Mouse (Mus musculus) embryonic facial prominence, embryonic 12.5 days (tissue): Measurements from ENCODE around the gene Tmem203. TPM values are rescaled to one million over a fixed set of nuclear protein-coding genes. Genes with fewer than 3 reads are reported as not detected.
"Not testable (repeated sequence)": the region's sequence is repeated elsewhere in the genome, so short reads cannot be mapped to it uniquely, and the experiment has no call there.

Source experiments
- ATAC-seq: fragments of 200-750 bp; cut with Nextera tagmentation; 2 replicates; pipeline ENCODE4 v1.8.0; 2017; ENCODE audit not compliant: insufficient number of reproducible peaks, insufficient read depth, low FRiP score, low TSS enrichment
- H3K27ac ChIP-seq: fragments of 300-500 bp; sonication (generic); 2 replicates; pipeline ENCODE4 v1.5.1; 2016; ENCODE audit warnings: mild to moderate bottlenecking
- H3K27me3 ChIP-seq: fragments of 300-500 bp; sonication (generic); 2 replicates; pipeline ENCODE4 v1.6.1; 2016; ENCODE audit warnings: mild to moderate bottlenecking, moderate library complexity
- H3K36me3 ChIP-seq: fragments of 300-500 bp; sonication (generic); 2 replicates; pipeline ENCODE4 v1.6.1; 2016; ENCODE audit warnings: mild to moderate bottlenecking
- H3K4me1 ChIP-seq: fragments of 300-500 bp; sonication (generic); 2 replicates; pipeline ENCODE4 v1.6.1; 2016
- H3K4me2 ChIP-seq: fragments of 300-500 bp; sonication (generic); replicated peaks from 2 replicates; pipeline ENCODE4 v1.6.1; 2016; ENCODE audit warnings: mild to moderate bottlenecking, moderate library complexity
- H3K4me3 ChIP-seq: fragments of 300-500 bp; sonication (generic); 2 replicates; pipeline ENCODE4 v1.5.1; 2016; ENCODE audit warnings: mild to moderate bottlenecking
- H3K9ac ChIP-seq: fragments of 300-500 bp; sonication (generic); 2 replicates; pipeline ENCODE4 v1.6.1; 2016; ENCODE audit warnings: mild to moderate bottlenecking, moderate library complexity
- H3K9me3 ChIP-seq: fragments of 300-500 bp; sonication (generic); 2 replicates; pipeline ENCODE4 v1.6.1; 2016; ENCODE audit warnings: mild to moderate bottlenecking, moderate library complexity
- WGBS: fragments of 180-500 bp; shearing (Covaris S2); methylation state at CpG from one replicate; pipeline ENCODE4 v1.1.7; 2016; 5-methylcytosine and 5-hydroxymethylcytosine counted together
- polyA plus RNA-seq: library from polyadenylated mRNA; unstranded; fragments of >200 nt; fragmentation: Nextera tagmentation; extraction: Ambion mirVana; gene quantifications from 2 replicates; pipeline ENCODE4 v1.2.1, GENCODE M21; 2016

Tmem203 gene
- polyA plus RNA-seq, 1 experiment from 2014 or later = 21.6 TPM

DNA sequence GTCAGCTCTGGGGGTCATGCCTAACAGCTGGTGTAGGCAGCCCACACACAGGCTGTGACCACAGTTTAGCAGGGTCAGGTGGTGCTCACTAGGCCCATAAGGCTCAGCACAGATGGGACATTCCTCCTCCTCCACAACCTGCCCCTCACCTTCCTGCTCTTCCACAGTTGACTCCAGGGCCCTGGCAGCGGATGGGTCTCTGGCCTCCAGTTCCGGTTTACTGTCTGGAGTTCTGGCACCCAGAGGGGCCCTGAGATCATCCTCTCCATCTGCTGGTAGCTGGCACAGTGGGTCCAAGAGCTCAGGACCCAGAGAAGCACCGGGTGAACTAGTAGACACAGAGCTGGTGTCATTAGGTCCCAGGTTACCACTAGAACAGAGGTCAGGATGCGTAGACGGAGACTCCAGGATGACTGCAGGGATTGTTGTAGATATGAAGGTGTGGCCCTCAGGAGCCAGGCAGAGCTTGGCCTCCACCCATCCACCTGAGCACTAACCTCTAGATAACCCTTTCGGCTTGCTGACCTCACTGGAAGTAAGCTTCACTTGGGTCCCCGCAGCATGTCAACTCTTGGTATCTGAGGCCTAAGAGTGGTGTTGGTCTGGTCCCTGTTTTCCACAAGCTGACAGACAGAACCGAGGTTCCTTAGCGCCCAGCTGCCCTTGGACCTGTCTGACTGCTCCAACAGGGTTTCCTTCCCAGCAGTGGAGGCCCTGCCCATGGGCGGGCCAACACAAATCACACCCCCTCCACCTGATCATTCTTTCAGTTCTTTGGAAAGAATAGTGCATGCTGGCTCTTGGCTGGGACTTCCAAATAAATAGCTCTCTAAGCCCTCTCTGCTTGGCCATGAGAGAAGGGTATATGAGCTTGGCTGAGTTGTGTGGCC lies 8.8 kb upstream of the Tmem203 start, which contains the start of gene AL732309.1:
Gene AL732309.1 (minus strand): TSS at position 681 of the 890 bp plus-strand sequence.
- no peaks in the 10 kb centered on the region for H3K9me3 ChIP-seq
- no peak within 1 kb of the TSS for H3K27ac ChIP-seq
- peaks cover 13% of the 10 kb centered on the region for H3K4me1 ChIP-seq
- peaks cover 48% of the 10 kb centered on the region for H3K36me3 ChIP-seq
- H3K9ac ChIP-seq = peak within 1 kb of the TSS; percentile 15; the same call in 1 of the 2 replicates
- H3K4me2 ChIP-seq = no peak within 1 kb of the TSS
- H3K4me3 ChIP-seq = no peak within 1 kb of the TSS
- H3K27me3 ChIP-seq = peaks cover 28% of the 10 kb centered on the region
- WGBS = 93% methylated on average over 10 of the region's 10 CpGs
- ATAC-seq = no peak

- H3K4me1 ChIP-seq = peaks cover 14% of the 10 kb centered on the region
- H3K36me3 ChIP-seq = peaks cover 34% of the 10 kb centered on the region
- no peak overlapping the region for H3K4me3 ChIP-seq
- no peak for ATAC-seq
- no peak overlapping the region for H3K27ac ChIP-seq
- no peak overlapping the region for H3K4me2 ChIP-seq
- no peaks in the 10 kb centered on the region for H3K9me3 ChIP-seq
- H3K9ac ChIP-seq = no peak overlapping the region
- no peaks in the 10 kb centered on the region for H3K27me3 ChIP-seq
- WGBS = 83% methylated on average over 1 of the region's 1 CpGs
Observed at GRCm38 (mm10) chr2:25252331-25252730, 2.9 kb upstream of the Tmem203 start.

GRCm38 (mm10) chr2:25256443-25257109 lies 1.3 kb downstream of the Tmem203 start:
- Histone ChIP-seq H3K4me3 (peak overlapping the region; percentile 98), H3K4me2 (peak overlapping the region; percentile 97), H3K4me1 (peaks cover 14% of the 10 kb centered on the region)
- ATAC-seq, H3K27me3 ChIP-seq, H3K27ac ChIP-seq, H3K9ac ChIP-seq, H3K36me3 ChIP-seq, H3K9me3 ChIP-seq: not testable (repeated sequence)
- WGBS = 59% methylated on average over 12 of the region's 12 CpGs

- 90% methylated on average over 5 of the region's 5 CpGs for WGBS
- not testable (repeated sequence) for H3K27me3 ChIP-seq, H3K4me3 ChIP-seq, H3K36me3 ChIP-seq, H3K9ac ChIP-seq, H3K27ac ChIP-seq, ATAC-seq, H3K4me2 ChIP-seq, H3K9me3 ChIP-seq
- H3K4me1 ChIP-seq = peaks cover 14% of the 10 kb centered on the region
Observed at GRCm38 (mm10) chr2:25257250-25257649, 2.0 kb downstream of the Tmem203 start.

- peaks cover 11% of the 10 kb centered on the region for H3K27me3 ChIP-seq
- no peak for ATAC-seq
- no peaks in the 10 kb centered on the region for H3K9me3 ChIP-seq
- WGBS = 55% methylated on average over 2 of the region's 2 CpGs
- no peak overlapping the region for H3K4me3 ChIP-seq
- H3K9ac ChIP-seq = no peak overlapping the region
- no peaks in the 10 kb centered on the region for H3K36me3 ChIP-seq
- H3K4me2 ChIP-seq = no peak overlapping the region
- H3K27ac ChIP-seq = no peak overlapping the region
- peaks cover 23% of the 10 kb centered on the region for H3K4me1 ChIP-seq
Observed at GRCm38 (mm10) chr2:25258887-25259286, 3.6 kb downstream of the Tmem203 start.

GRCm38 (mm10) chr2:25261870-25262269 lies 6.6 kb downstream of the Tmem203 start:
- Histone ChIP-seq H3K27ac (peak overlapping the region; percentile 14; the same call in 1 of the 2 replicates), H3K4me3 (peak overlapping the region; percentile 58), H3K4me1 (peaks cover 31% of the 10 kb centered on the region), H3K4me2 (peak overlapping the region; percentile 98), H3K27me3 (peaks cover 23% of the 10 kb centered on the region), H3K9ac (no peak overlapping the region), H3K9me3 (no peaks in the 10 kb centered on the region), H3K36me3 (0 out of 2 replicates have a peak, but pooled peaks cover 2% of the 10 kb centered on the region)
- no peak for ATAC-seq
- WGBS = 42% methylated on average over 12 of the region's 12 CpGs

- H3K36me3 ChIP-seq = peaks cover 6% of the 10 kb centered on the region; the same call in 1 of the 2 replicates
- 0% methylated on average over 39 of the region's 39 CpGs for WGBS
- H3K4me1 ChIP-seq = peaks cover 33% of the 10 kb centered on the region
- peak; percentile 99 for ATAC-seq
- H3K4me3 ChIP-seq = peak within 1 kb of the TSS; percentile 58
- H3K9me3 ChIP-seq = no peaks in the 10 kb centered on the region
- H3K9ac ChIP-seq = peak within 1 kb of the TSS; percentile 74
- peaks cover 23% of the 10 kb centered on the region for H3K27me3 ChIP-seq
- peak within 1 kb of the TSS; percentile 98 for H3K4me2 ChIP-seq
- peak within 1 kb of the TSS; percentile 14; the same call in 1 of the 2 replicates for H3K27ac ChIP-seq
Observed at GRCm38 (mm10) chr2:25262291-25262767, 7.1 kb downstream of the Tmem203 start, which contains the start of gene Tprn. Gene Tprn (plus strand): TSS chr2:25262618.

DNA sequence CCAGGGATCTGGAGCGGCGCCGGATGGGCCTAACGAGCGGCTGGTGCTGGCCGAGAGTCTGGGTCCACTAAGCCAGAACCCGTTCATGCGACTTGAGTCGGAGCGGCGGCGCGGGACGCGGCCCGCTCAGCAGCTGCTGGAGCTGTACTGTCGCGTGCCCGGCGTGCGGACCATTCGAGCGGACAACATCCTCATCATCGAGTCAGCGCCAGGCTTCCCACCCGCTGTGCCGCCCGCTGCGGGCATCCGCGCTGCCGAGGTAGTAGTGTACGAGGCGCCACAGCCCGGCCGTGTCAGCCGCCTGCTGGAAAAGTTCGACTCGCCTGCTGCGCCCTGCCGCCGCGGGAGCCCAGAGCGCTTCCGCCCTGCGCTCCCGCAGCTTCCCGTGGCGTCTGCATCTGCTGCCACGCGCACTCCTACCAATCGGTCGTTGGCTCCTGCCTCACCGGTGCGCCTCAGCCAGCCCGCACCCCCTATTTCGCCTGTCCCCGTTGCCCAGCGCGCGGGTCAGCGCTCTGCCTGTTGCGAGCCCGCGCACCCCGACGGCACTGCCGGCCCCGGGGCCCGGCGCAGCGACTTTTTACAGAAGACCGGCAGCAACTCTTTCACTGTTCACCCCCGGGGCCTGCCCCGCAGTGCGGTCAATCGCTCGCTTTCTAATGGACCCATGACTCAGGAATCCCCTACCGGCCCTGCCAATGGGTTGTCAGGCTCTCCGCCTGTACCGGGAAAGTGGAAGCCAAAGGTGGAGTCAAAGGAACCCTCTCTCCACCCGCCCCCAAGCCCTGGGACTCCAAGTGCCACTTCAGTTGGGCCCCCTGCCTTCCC lies 7.8 kb downstream of the Tmem203 start:
- peaks cover 23% of the 10 kb centered on the region for H3K27me3 ChIP-seq
- no peaks in the 10 kb centered on the region for H3K9me3 ChIP-seq
- H3K36me3 ChIP-seq = peaks cover 7% of the 10 kb centered on the region; the same call in 1 of the 2 replicates
- ATAC-seq = no peak; the same call in 1 of the 2 replicates
- H3K4me1 ChIP-seq = peaks cover 34% of the 10 kb centered on the region
- WGBS = under 1% methylated on average over 82 of the region's 82 CpGs
- no peak overlapping the region for H3K27ac ChIP-seq
- peak overlapping the region; percentile 98 for H3K4me2 ChIP-seq
- peak overlapping the region; percentile 74 for H3K9ac ChIP-seq
- H3K4me3 ChIP-seq = peak overlapping the region; percentile 58

- Histone ChIP-seq H3K9ac (peak overlapping the region; percentile 74), H3K4me3 (peak overlapping the region; percentile 58), H3K4me1 (peaks cover 34% of the 10 kb centered on the region), H3K27me3 (peaks cover 23% of the 10 kb centered on the region), H3K27ac (no peak overlapping the region), H3K4me2 (peak overlapping the region; percentile 98), H3K9me3 (no peaks in the 10 kb centered on the region), H3K36me3 (peaks cover 9% of the 10 kb centered on the region; the same call in 1 of the 2 replicates)
- WGBS = 21% methylated on average over 12 of the region's 12 CpGs
- no peak for ATAC-seq
Observed at GRCm38 (mm10) chr2:25263623-25264285, 8.5 kb downstream of the Tmem203 start.

GRCm38 (mm10) chr2:25264286-25264660 lies 9.0 kb downstream of the Tmem203 start:
- Histone ChIP-seq H3K27me3 (peaks cover 23% of the 10 kb centered on the region), H3K4me1 (peaks cover 34% of the 10 kb centered on the region), H3K27ac (no peak overlapping the region), H3K4me2 (peak overlapping the region; percentile 98; the same call in 1 of the 2 replicates), H3K9ac (0 out of 2 replicates have a peak overlapping the region, but pooled peaks have one; percentile 74), H3K9me3 (no peaks in the 10 kb centered on the region), H3K36me3 (peaks cover 14% of the 10 kb centered on the region), H3K4me3 (peak overlapping the region; percentile 58)
- ATAC-seq = no peak
- WGBS = 80% methylated on average over 5 of the region's 5 CpGs
